Mouse (Mus musculus): ENCODE results near the gene R3hdm4. TPM values are rescaled to one million over a fixed set of nuclear protein-coding genes. Genes with fewer than 3 reads are reported as not detected.
"Not testable (repeated sequence)": the region's sequence is repeated elsewhere in the genome, so short reads cannot be mapped to it uniquely, and the experiment has no call there.

R3hdm4 gene
- 425 TPM in 2 replicates for polyA plus RNA-seq (2012; rRNA removed)

DNA sequence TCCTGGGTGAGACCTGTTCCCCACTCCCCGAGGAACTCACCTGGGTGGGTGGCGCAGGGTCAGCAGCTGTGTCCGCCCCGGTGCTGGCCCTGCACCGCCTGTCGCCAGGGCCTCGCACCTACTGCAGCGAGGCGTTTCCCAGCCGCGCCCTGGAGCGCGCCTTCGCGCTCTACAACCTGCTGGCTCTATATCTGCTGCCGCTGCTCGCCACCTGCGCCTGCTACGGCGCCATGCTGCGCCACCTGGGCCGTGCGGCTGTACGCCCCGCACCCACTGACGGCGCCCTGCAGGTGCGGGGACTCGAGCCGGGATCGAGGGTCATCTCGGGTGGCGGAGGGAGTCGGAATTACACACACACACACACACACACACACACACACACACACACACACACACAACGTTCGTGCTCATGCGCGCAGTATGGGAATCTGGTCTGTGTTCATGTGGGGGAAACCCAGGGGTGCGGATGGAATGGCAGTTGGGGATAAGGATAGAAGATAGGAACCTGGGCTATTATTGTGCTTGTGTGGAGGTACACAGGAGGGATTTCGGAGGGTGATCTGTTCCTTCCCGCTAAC is at the start of gene R3hdm4:
Gene R3hdm4, minus strand, starts transcription at position 251 of the 578 bp plus-strand sequence.
- no peak within 1 kb of the TSS for H3K27ac ChIP-seq (ENCODE audit: insufficient read depth, low read length)
- TF ChIP-seq CTCF (IDR thresholded peaks at IDR 0.05; ENCODE audit: extremely low read depth, insufficient read depth, low read length) (no peak), POLR2A (IDR thresholded peaks at IDR 0.05; ENCODE audit: extremely low read depth, insufficient read depth, low read length) (no peak)
- H3K4me1 ChIP-seq (ENCODE audit: control insufficient read depth, insufficient read depth, low read length): 0 out of 2 replicates have a peak, but pooled peaks cover 1% of the 10 kb centered on the region
- peak within 1 kb of the TSS; percentile 13 for H3K4me3 ChIP-seq (ENCODE audit: insufficient read depth, low read length)

DNA sequence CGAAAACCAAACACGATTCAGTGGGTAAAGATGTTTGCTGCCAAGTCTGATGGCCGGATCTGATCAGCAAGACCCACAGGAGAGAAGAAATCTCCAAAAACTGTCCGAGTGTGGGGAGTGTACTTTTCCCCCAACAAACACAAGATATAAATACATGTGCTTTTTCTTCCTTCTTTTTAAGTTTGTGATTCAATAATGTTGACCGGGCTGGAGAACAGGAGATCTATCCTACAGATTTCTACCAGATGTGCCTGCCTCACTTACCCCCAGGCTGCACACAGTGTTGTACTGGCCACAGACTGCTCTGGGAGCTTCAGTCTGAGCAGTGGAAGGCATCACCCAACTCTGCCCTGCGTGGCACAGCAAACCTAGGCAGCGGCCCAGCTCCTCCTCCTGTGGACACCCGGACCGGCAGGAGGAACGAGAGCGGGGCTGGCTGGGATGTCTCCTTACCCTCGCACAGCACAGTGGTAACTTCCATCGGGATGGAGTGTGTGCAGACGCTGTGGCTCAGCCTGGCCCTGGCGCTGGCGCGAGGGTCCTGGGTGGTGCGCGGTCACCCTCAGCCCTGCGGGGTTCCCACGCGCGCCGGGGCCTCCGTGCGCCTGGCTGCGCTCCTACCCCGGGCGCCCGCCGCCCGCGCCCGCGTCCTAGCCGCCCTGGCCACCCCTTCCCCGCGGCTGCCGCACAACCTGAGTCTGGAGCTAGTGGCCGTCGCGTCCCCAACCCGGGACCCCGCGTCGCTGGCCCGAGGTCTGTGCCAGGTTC is 49.6 kb upstream of the R3hdm4 start, which contains the start of gene Grin3b:
Gene Grin3b, plus strand, starts transcription at position 301 of the 768 bp plus-strand sequence.
- H3K27ac ChIP-seq (ENCODE audit: insufficient read depth, low read length): no peak within 1 kb of the TSS
- H3K4me3 ChIP-seq (ENCODE audit: insufficient read depth, low read length): no peak within 1 kb of the TSS
- TF ChIP-seq CTCF (IDR thresholded peaks at IDR 0.05; ENCODE audit: extremely low read depth, insufficient read depth, low read length) (no peak), POLR2A (IDR thresholded peaks at IDR 0.05; ENCODE audit: extremely low read depth, insufficient read depth, low read length) (no peak)
- H3K4me1 ChIP-seq (ENCODE audit: control insufficient read depth, insufficient read depth, low read length): no peaks in the 10 kb centered on the region

DNA sequence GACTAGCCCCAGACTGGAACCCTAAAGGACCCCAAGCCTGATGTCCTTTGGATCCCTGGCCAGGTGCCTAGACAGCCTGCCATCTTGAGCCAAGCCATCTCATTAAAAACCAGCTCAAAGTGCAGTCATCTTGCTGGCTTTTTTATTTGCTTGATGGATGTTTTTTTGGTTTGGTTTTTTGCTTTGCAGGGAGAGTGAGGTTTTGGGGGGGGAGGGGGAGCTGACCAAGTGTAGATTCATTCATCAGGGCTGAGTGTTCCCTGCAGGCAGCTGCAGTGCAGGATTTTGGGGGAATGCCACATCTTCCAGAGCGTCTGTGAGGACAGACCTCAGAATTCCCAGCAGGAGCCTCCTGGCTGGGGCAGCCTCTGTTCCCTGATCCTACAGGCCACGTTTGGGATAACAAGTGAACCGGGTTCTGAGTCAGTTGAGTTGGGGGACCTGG is 48.1 kb upstream of the R3hdm4 start:
- Histone ChIP-seq H3K4me3 (ENCODE audit: insufficient read depth, low read length) (no peak overlapping the region), H3K27ac (ENCODE audit: insufficient read depth, low read length) (no peak overlapping the region), H3K4me1 (ENCODE audit: control insufficient read depth, insufficient read depth, low read length) (no peaks in the 10 kb centered on the region)
- no peak for TF ChIP-seq CTCF (IDR thresholded peaks at IDR 0.05; ENCODE audit: extremely low read depth, insufficient read depth, low read length)
- TF ChIP-seq POLR2A (IDR thresholded peaks at IDR 0.05; ENCODE audit: extremely low read depth, insufficient read depth, low read length): no peak

DNA sequence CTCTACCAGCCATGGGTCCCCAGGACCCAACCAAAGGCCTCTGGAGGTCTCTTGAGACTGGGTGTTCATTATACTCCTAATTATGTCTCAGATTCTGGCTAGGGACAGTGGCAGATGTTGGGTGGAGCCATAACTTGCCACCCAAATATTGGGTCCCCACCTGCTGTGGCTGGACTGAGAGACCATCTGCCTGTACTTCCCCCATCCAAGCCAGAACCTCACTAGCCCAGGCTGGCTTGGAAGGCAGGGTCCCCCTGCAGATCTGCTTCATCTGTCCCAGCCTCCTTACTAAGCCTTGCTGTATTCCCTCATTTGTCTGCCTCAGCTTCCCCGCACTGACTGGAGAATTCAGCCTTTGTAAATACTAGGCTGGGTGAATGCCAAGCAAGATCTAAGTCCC is 47.2 kb upstream of the R3hdm4 start:
- H3K27ac ChIP-seq (ENCODE audit: insufficient read depth, low read length): no peak overlapping the region
- no peaks in the 10 kb centered on the region for H3K4me1 ChIP-seq (ENCODE audit: control insufficient read depth, insufficient read depth, low read length)
- H3K4me3 ChIP-seq (ENCODE audit: insufficient read depth, low read length): no peak overlapping the region
- TF ChIP-seq CTCF (IDR thresholded peaks at IDR 0.05; ENCODE audit: extremely low read depth, insufficient read depth, low read length): no peak

DNA sequence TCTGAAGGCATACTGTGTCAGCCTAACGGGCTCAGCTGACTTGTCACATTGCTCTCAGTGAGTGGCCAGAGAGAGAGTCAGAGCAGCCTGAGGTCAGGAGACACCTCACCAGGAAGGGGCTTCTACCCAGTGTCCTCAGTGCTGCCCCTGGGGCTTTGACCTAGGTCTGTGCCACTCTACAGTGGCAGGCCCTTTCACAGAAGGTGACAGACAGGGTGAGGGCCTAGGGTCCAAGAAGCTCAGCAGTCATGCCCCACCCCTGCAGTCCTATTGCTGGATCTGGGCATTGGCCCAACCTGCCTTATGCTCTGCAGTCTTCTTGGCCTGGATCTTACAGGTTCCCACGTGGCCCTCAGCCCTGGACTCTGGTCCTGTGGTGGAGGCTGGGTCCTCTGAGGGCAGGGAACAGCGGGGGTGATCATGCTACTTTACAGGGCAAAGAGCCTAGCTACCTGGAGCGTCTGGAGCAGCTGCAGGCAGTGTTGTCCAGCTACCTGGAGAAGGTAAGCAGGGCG is 45.9 kb upstream of the R3hdm4 start:
- H3K4me3 ChIP-seq (ENCODE audit: insufficient read depth, low read length): no peak overlapping the region
- no peak for TF ChIP-seq POLR2A (IDR thresholded peaks at IDR 0.05; ENCODE audit: extremely low read depth, insufficient read depth, low read length)
- TF ChIP-seq CTCF (IDR thresholded peaks at IDR 0.05; ENCODE audit: extremely low read depth, insufficient read depth, low read length): no peak
- no peak overlapping the region for H3K27ac ChIP-seq (ENCODE audit: insufficient read depth, low read length)
- no peaks in the 10 kb centered on the region for H3K4me1 ChIP-seq (ENCODE audit: control insufficient read depth, insufficient read depth, low read length)

DNA sequence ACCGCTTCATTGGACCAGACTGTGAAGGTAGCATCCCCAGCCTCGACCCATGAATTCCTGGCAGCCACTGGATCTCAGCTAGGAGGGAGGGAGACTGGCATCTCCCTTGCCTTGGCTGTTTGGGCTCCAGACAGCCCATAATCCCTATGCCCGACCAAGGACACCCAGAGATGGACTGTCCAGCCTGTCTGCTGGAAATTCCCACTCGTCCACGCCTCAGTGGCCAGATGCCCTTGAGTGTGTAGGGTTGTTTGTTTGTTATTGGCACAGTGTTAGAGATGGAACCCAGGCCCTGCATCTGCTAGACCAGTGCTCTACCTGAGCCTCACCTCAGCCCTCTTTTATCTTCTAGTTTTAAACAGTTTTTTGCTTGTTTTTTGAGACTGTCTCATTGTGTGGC is 44.3 kb upstream of the R3hdm4 start:
- Histone ChIP-seq H3K27ac (ENCODE audit: insufficient read depth, low read length) (no peak overlapping the region), H3K4me1 (ENCODE audit: control insufficient read depth, insufficient read depth, low read length) (0 out of 2 replicates have a peak, but pooled peaks cover 2% of the 10 kb centered on the region), H3K4me3 (ENCODE audit: insufficient read depth, low read length) (no peak overlapping the region)
- no peak for TF ChIP-seq POLR2A (IDR thresholded peaks at IDR 0.05; ENCODE audit: extremely low read depth, insufficient read depth, low read length)
- no peak for TF ChIP-seq CTCF (IDR thresholded peaks at IDR 0.05; ENCODE audit: extremely low read depth, insufficient read depth, low read length)

DNA sequence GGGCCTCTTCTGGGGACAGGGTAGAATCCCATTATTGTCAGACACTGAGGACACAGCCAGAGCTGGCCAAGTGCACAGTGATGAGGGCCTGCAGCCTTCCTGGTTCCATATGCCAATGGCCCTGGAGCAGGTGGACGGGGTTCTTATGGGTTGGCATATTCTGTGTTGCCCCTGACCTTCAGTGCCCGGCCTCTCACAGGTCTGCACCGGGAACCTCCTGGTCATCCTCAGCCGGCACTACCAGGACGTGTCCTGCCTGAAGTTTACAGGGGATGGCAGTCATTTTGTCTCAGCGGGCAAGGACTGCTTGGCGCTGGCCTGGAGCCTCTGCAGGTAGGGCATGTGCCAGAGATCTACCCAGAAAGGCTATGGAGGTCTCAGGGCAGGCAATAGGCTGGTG is 43.7 kb upstream of the R3hdm4 start:
- 0 out of 2 replicates have a peak, but pooled peaks cover 2% of the 10 kb centered on the region for H3K4me1 ChIP-seq (ENCODE audit: control insufficient read depth, insufficient read depth, low read length)
- H3K4me3 ChIP-seq (ENCODE audit: insufficient read depth, low read length): no peak overlapping the region
- no peak overlapping the region for H3K27ac ChIP-seq (ENCODE audit: insufficient read depth, low read length)
- TF ChIP-seq CTCF (IDR thresholded peaks at IDR 0.05; ENCODE audit: extremely low read depth, insufficient read depth, low read length) (no peak), POLR2A (IDR thresholded peaks at IDR 0.05; ENCODE audit: extremely low read depth, insufficient read depth, low read length) (no peak)

DNA sequence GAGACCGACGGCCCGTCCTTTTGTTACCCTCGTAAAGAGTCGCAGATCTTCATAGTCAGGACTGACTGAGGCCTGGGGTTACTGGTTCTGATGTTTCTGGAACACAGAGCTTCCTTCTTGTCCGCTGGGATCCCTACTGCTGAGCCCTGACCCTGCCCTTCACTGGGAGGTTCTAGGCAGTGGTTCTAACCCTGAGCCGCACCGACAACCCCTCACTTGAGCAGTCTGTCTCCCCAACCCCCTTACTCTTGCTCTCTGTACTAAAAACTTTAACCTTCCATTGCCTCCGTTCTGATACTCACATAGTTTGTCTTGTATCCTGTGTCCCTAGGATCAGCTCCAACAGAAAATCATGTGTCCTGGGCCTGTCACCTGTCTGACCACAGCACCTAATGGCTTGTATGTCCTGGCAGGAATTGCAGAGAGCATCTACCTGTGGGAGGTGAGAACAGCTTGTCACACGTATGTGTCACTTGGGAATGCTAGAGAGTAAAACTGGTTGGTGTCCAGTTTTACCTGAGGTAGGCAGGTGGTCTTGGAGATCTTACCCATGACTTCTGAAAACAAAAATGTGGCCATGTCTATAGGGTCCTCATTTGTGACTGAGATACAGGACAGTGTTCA is 39.8 kb upstream of the R3hdm4 start:
- H3K27ac ChIP-seq (ENCODE audit: insufficient read depth, low read length): no peak overlapping the region

DNA sequence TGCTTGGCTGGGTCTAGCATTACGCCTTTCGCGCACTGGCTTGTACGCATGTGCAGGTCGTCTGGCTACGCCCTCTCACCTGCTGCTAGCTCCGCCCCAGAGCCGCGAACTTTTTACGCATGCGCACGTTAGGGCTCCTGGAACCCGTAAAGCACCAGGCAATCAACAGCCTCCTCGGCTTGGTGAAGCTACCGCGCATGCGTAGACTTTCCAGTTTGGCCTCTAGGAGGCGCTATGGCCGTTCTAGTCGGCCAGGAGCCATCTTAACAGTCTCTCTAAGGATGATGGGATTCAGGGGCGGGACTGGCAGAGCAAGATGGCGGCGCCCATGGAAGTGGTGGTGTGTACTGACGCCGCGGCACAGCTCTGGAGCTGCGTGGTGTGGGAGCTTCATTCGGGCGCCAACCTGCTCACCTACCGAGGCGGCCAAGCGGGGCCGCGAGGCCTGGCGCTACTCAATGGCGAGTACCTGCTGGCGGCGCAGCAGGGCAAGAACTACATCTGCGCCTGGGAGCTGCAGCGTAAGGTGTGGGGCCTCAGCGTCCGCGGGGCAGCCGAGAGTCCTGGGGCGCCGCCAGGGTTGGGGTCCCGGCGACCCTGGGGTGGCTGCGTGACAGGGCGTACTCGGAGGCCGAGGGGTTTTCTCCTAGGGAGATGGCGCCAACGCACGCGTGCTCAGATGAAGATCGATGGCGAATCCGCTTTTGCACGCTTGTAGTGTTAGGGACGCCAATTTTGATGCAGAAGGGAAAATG is 39.0 kb upstream of the R3hdm4 start, which contains the start of gene Wdr18:
Gene Wdr18, plus strand, starts transcription at position 306 of the 755 bp plus-strand sequence.
- TF ChIP-seq CTCF (IDR thresholded peaks at IDR 0.05; ENCODE audit: extremely low read depth, insufficient read depth, low read length) (peak; percentile 97), POLR2A (IDR thresholded peaks at IDR 0.05; ENCODE audit: extremely low read depth, insufficient read depth, low read length) (peak; percentile 69; the same call in 1 of the 2 replicates)
- Histone ChIP-seq H3K27ac (ENCODE audit: insufficient read depth, low read length) (no peak within 1 kb of the TSS), H3K4me3 (ENCODE audit: insufficient read depth, low read length) (peak within 1 kb of the TSS; percentile 45), H3K4me1 (ENCODE audit: control insufficient read depth, insufficient read depth, low read length) (0 out of 2 replicates have a peak, but pooled peaks cover 2% of the 10 kb centered on the region)

More for the DNA sequence above, 39.8 kb upstream of the R3hdm4 start:
- TF ChIP-seq POLR2A (IDR thresholded peaks at IDR 0.05; ENCODE audit: extremely low read depth, insufficient read depth, low read length): no peak
- TF ChIP-seq CTCF (IDR thresholded peaks at IDR 0.05; ENCODE audit: extremely low read depth, insufficient read depth, low read length): no peak
- H3K4me3 ChIP-seq (ENCODE audit: insufficient read depth, low read length): peak overlapping the region; percentile 45
- 0 out of 2 replicates have a peak, but pooled peaks cover 2% of the 10 kb centered on the region for H3K4me1 ChIP-seq (ENCODE audit: control insufficient read depth, insufficient read depth, low read length)

DNA sequence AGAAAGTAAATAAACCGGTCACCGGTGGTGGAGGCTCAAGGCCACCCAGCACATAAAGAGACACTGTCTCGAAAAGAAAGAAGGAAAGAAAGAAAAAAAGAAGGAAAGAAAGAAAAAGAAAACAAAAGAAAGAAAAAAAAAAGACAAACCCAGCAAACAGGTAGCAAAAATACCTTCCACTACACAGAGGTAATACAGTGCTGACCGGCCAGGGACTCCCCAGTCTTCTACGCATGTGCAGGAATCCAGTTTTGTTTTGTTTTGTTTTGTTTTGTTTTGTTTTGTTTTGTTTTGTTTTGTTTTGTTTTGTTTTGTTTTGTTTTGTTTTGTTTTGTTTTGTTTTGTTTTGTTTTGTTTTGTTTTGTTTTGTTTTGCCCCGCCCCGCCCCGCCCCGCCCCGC is 38.4 kb upstream of the R3hdm4 start:
- H3K4me3 ChIP-seq (ENCODE audit: insufficient read depth, low read length); H3K27ac ChIP-seq (ENCODE audit: insufficient read depth, low read length); H3K4me1 ChIP-seq (ENCODE audit: control insufficient read depth, insufficient read depth, low read length): not testable (repeated sequence)

All from cortical plate, adult 2 months (tissue).